Mouse (Mus musculus): Measurements from ENCODE around the gene Txndc9. TPM values are rescaled to one million over a fixed set of nuclear protein-coding genes. Genes with fewer than 3 reads are reported as not detected.
"Not testable (repeated sequence)": the region's sequence is repeated elsewhere in the genome, so short reads cannot be mapped to it uniquely, and the experiment has no call there.

Txndc9 gene
- polyA plus RNA-seq, 1 experiment: not detected

DNA sequence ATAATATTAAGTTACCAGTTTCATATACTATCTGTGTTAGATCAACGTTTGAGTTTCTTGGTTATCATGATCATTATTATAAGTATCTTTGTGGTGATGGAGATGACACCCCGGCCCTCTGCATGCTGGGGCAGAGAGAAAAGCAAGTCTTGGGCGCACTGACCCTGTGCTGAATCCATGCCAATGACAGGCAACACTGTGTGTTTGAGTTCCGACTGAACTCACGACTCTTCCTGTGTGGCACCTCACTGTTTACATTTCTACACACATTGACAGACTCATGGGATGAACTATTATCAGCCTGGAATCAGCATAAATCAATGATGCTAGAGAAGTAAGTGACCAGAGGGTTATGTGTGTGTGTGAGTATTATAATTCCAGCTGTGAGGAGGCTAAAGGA lies 9.8 kb downstream of the Txndc9 start:
- 89% methylated on average over 5 of the region's 5 CpGs for WGBS
- H3K27ac ChIP-seq (ENCODE audit: insufficient read depth, low read depth, low read length): no peak overlapping the region
- TF ChIP-seq CTCF (IDR thresholded peaks at IDR 0.05; ENCODE audit: insufficient read depth, low read depth, low read length) (no peak), POLR2A (IDR thresholded peaks at IDR 0.05; ENCODE audit: insufficient read depth, low read depth, low read length) (no peak)
- H3K4me3 ChIP-seq (ENCODE audit: insufficient read depth, low read depth, low read length): no peak overlapping the region
- no peaks in the 10 kb centered on the region for H3K4me1 ChIP-seq (ENCODE audit: control insufficient read depth, insufficient read depth, low read length)

DNA sequence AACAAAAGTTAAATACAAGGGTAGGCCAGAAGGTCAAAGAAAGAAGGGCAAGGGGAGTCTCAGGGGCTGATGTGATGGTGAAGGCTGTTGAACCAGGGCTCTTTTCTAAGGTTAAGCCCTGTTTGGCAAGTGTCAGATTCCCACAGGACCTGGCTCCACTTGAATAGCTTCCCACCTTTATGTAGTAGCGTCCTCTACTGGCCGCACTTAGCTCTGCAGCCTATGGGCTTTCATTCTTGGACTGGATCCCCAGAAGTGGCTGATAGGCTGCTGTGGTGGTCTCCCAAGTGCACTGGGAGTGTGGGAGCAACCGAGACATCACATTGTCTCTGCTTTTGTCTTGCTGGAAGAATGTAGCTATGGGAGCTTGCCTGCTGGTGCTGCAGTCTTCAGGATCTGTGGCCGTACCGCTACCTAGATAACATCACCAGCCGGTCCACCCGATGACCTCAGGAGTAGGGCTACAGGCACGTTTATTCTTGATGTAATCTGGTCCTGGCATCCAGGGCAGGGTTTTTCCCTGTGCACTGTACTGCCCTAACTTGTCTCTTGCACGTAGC lies 11.8 kb downstream of the Txndc9 start:
- H3K27ac ChIP-seq (ENCODE audit: insufficient read depth, low read depth, low read length): no peak overlapping the region
- WGBS: 79% methylated on average over 9 of the region's 9 CpGs
- no peak overlapping the region for H3K4me3 ChIP-seq (ENCODE audit: insufficient read depth, low read depth, low read length)
- no peaks in the 10 kb centered on the region for H3K4me1 ChIP-seq (ENCODE audit: control insufficient read depth, insufficient read depth, low read length)
- no peak for TF ChIP-seq POLR2A (IDR thresholded peaks at IDR 0.05; ENCODE audit: insufficient read depth, low read depth, low read length)
- peak; percentile 55 for TF ChIP-seq CTCF (IDR thresholded peaks at IDR 0.05; ENCODE audit: insufficient read depth, low read depth, low read length)

DNA sequence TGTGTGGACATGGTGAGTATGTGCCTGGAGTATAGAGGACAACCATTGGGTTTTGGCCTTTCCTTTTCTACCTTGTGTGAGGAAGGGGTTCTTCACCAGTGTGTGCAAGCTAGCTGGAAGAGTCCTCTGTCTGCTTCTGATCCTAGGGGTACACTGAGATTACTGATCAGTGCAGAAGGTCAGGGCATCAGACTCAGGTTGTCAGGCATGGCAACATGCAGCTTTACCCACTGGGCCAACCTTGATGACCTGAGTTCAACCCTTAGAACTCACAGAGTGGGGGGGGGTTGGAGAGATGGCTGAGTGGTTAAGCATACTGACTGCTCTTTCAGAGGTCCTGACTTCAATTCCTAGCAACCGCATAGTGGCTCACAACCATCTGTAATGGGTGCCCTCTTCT lies 13.4 kb downstream of the Txndc9 start:
- Histone ChIP-seq H3K27ac (ENCODE audit: insufficient read depth, low read depth, low read length) (no peak overlapping the region), H3K4me3 (ENCODE audit: insufficient read depth, low read depth, low read length) (no peak overlapping the region), H3K4me1 (ENCODE audit: control insufficient read depth, insufficient read depth, low read length) (no peaks in the 10 kb centered on the region)
- TF ChIP-seq CTCF (IDR thresholded peaks at IDR 0.05; ENCODE audit: insufficient read depth, low read depth, low read length) (no peak), POLR2A (IDR thresholded peaks at IDR 0.05; ENCODE audit: insufficient read depth, low read depth, low read length) (no peak)
- 91% methylated on average over 1 of the region's 1 CpGs for WGBS

DNA sequence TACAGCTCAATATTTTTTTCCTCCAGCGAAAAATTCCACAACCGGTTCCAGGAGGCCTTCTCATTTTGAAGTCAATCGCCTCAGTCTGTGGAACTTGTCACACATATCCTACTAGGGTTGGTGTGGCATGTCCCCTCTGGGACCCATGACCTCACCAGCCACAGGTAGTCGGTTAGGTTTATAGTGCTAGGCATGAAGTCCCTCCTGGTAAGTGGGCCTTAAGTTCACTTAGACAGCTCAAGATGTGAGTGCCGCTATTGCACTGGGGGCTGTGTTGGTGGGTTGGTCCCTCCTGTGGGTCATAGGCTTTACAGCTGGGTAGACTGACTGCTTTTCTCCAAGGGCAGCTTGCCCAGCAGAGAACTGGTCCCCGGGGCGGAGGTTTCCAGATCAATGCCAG lies 20.4 kb downstream of the Txndc9 start:
- Histone ChIP-seq H3K27ac (ENCODE audit: insufficient read depth, low read depth, low read length) (no peak overlapping the region), H3K4me1 (ENCODE audit: control insufficient read depth, insufficient read depth, low read length) (no peaks in the 10 kb centered on the region), H3K4me3 (ENCODE audit: insufficient read depth, low read depth, low read length) (no peak overlapping the region)
- 69% methylated on average over 7 of the region's 7 CpGs for WGBS
- no peak for TF ChIP-seq POLR2A (IDR thresholded peaks at IDR 0.05; ENCODE audit: insufficient read depth, low read depth, low read length)
- no peak for TF ChIP-seq CTCF (IDR thresholded peaks at IDR 0.05; ENCODE audit: insufficient read depth, low read depth, low read length)

DNA sequence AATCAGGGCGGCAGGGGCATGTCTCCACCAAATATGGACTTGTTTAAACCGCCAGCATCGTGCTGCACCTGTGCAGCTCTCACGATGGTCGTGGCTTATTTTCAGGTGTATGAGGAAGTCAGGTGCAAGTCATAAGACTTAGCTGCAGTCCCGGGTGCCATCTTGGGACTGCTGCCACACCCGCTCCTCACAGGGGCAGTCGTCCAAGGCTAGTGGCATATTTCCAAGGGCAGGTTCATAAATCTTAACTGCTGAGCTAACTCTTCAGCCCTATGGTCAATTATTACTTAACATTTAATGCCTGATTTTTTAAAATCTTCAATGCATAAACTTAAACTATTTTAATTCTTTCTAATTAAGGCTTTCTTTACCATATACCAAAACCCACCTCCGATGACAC lies 21.0 kb downstream of the Txndc9 start:
- not testable (repeated sequence) for H3K27ac ChIP-seq (ENCODE audit: insufficient read depth, low read depth, low read length); H3K4me1 ChIP-seq (ENCODE audit: control insufficient read depth, insufficient read depth, low read length); H3K4me3 ChIP-seq (ENCODE audit: insufficient read depth, low read depth, low read length)
- 78% methylated on average over 9 of the region's 9 CpGs for WGBS

DNA sequence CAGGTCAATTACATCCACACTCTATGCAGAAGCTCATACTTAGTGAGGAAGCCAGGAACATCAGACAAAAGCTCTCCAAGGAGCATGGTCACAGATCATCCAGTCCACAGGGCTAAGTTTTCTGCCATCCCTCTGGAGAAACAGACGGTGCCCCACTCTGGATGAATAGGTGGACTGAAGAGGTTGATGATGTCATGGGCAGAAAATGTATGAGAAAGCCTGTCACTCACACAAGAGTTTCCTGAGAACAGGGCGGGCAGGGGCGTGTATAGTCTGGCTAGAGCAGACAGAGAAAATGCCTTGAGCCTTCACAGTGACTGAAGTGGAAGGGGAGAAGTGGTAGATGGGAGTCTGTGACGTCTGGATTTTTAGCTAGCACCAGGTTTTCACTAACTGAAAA lies 26.2 kb downstream of the Txndc9 start:
- H3K27ac ChIP-seq (ENCODE audit: insufficient read depth, low read depth, low read length): no peak overlapping the region
- WGBS: 44% methylated on average over 4 of the region's 4 CpGs
- TF ChIP-seq CTCF (IDR thresholded peaks at IDR 0.05; ENCODE audit: insufficient read depth, low read depth, low read length) (no peak), POLR2A (IDR thresholded peaks at IDR 0.05; ENCODE audit: insufficient read depth, low read depth, low read length) (no peak)
- no peak overlapping the region for H3K4me3 ChIP-seq (ENCODE audit: insufficient read depth, low read depth, low read length)
- H3K4me1 ChIP-seq (ENCODE audit: control insufficient read depth, insufficient read depth, low read length): no peaks in the 10 kb centered on the region

DNA sequence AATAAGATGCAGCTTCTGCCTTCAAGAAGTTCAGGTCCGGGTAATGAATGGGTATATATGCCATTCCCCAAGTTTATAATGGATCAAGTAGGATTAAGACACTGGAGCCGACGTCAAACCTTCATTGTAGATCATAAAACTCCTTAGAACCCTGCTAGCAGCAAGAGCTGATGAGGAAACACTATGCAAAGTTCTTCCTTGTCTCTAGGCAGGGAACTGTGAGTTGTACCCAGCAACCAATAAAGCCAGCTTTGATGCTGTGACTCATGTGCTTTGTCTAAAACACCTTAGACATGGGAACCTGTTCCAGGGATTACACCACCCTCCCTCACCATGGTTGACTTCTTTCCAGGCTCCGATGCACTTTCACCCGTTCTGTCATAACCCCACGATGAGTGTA lies 28.9 kb downstream of the Txndc9 start:
- 87% methylated on average over 6 of the region's 6 CpGs for WGBS
- no peak for TF ChIP-seq CTCF (IDR thresholded peaks at IDR 0.05; ENCODE audit: insufficient read depth, low read depth, low read length)
- no peak for TF ChIP-seq POLR2A (IDR thresholded peaks at IDR 0.05; ENCODE audit: insufficient read depth, low read depth, low read length)
- Histone ChIP-seq H3K4me3 (ENCODE audit: insufficient read depth, low read depth, low read length) (no peak overlapping the region), H3K4me1 (ENCODE audit: control insufficient read depth, insufficient read depth, low read length) (no peaks in the 10 kb centered on the region), H3K27ac (ENCODE audit: insufficient read depth, low read depth, low read length) (no peak overlapping the region)

DNA sequence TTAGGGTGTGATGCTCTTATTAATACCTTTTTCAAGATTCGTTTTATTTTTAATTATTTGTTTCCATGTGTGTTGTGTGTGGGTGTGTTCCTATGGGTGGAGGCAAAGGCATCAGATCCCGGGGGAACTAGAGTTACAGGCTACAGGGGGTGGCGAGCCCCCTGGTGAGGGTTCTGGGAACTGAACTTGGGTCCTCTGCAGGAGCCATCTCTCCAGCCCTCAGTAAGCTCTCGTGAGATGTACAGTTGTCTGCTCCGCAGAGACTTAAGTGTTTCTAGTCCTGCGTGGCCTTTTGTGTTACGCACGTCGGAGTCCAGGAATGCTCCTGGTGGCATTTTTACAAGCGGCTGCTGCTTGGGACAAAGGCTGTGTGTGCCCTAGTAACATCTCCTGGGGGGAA lies 32.1 kb downstream of the Txndc9 start:
- 58% methylated on average over 10 of the region's 10 CpGs for WGBS
- H3K27ac ChIP-seq (ENCODE audit: insufficient read depth, low read depth, low read length): no peak overlapping the region
- no peak overlapping the region for H3K4me3 ChIP-seq (ENCODE audit: insufficient read depth, low read depth, low read length)
- TF ChIP-seq CTCF (IDR thresholded peaks at IDR 0.05; ENCODE audit: insufficient read depth, low read depth, low read length): no peak
- TF ChIP-seq POLR2A (IDR thresholded peaks at IDR 0.05; ENCODE audit: insufficient read depth, low read depth, low read length): no peak
- H3K4me1 ChIP-seq (ENCODE audit: control insufficient read depth, insufficient read depth, low read length): no peaks in the 10 kb centered on the region

DNA sequence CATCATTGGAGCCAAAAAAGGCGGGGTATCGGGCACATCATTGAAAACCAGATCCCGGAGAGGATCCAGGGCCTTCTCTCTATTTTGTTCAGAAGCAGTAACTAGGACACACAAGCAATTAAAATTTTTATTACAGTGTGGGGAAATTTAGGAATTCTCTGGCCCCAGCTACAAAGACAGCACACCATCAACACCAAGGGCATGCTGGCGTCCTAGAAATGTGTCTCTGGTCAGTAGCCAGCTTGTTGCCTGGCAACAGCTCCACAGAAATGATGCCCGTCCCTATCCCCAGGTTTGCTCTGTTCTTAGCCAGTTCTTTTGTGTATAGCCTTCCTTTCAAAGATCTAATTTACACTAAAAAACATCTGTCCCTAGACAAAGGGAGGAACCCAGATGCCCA lies 38.2 kb downstream of the Txndc9 start:
- Histone ChIP-seq H3K4me3 (ENCODE audit: insufficient read depth, low read depth, low read length) (no peak overlapping the region), H3K4me1 (ENCODE audit: control insufficient read depth, insufficient read depth, low read length) (no peaks in the 10 kb centered on the region), H3K27ac (ENCODE audit: insufficient read depth, low read depth, low read length) (no peak overlapping the region)
- TF ChIP-seq CTCF (IDR thresholded peaks at IDR 0.05; ENCODE audit: insufficient read depth, low read depth, low read length) (no peak), POLR2A (IDR thresholded peaks at IDR 0.05; ENCODE audit: insufficient read depth, low read depth, low read length) (no peak)
- 50% methylated on average over 5 of the region's 5 CpGs for WGBS

DNA sequence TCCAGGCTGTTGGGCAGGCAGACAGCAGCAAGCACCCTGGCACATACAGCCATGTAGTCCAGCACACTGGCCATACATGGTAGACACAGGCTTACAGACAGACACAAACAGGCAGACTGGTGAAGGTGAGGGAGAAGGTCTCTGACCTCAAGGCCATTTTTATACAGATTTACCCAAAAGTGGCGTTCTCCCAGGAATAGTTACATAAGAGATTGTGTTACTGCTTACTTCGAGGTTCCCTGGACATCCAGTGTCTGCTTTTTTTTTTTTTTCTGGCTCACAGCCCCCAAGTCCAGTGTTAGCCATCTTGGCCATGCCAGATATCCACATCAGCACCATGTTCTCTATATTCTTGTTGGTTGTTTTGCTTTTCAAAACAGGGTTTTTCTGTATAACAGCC lies 39.2 kb downstream of the Txndc9 start:
- TF ChIP-seq CTCF (IDR thresholded peaks at IDR 0.05; ENCODE audit: insufficient read depth, low read depth, low read length) (no peak), POLR2A (IDR thresholded peaks at IDR 0.05; ENCODE audit: insufficient read depth, low read depth, low read length) (no peak)
- 73% methylated on average over 2 of the region's 2 CpGs for WGBS
- no peaks in the 10 kb centered on the region for H3K4me1 ChIP-seq (ENCODE audit: control insufficient read depth, insufficient read depth, low read length)

More for the DNA sequence above, 39.2 kb downstream of the Txndc9 start:
- Histone ChIP-seq H3K27ac (ENCODE audit: insufficient read depth, low read depth, low read length) (no peak overlapping the region), H3K4me3 (ENCODE audit: insufficient read depth, low read depth, low read length) (no peak overlapping the region)

Measured in olfactory bulb, adult 2 months (tissue).